Comparison of ENCODE assay signal across 9 mouse cellular contexts in genomic region chr7:142457227-142457811, GRCm38 (mm10). TPM values are rescaled to one million over a fixed set of nuclear protein-coding genes. Genes with fewer than 3 reads are reported as not detected.
DNase-seq lines count a peak whose midpoint lies in the region; ATAC-seq lines count a peak whose summit lies in the region.
"Had no signal": no experiment of that assay in that cellular context is flagged by ENCODE, and none has a peak within 500 bp of the region (broad histone marks: within the 10 kb centered on the region; RNA-seq: fewer than 3 reads in every experiment).

No protein-coding gene starts in this region.

- H3K4me3 ChIP-seq in heart, embryonic 12.5 days: no peak overlapping the region
- no peak overlapping the region for H3K4me3 ChIP-seq in neural tube, embryonic 15.5 days (replicated peaks)
- H3K4me3 ChIP-seq: erythroblast, embryonic 14.5 days had no signal

- no peaks in the 10 kb centered on the region for H3K36me3 ChIP-seq in heart, embryonic 12.5 days
- no peaks in the 10 kb centered on the region for H3K36me3 ChIP-seq in neural tube, embryonic 15.5 days

- H3K9me3 ChIP-seq in heart, embryonic 12.5 days (replicated peaks): no peaks in the 10 kb centered on the region
- H3K9me3 ChIP-seq in neural tube, embryonic 15.5 days (replicated peaks): no peaks in the 10 kb centered on the region

- DNase-seq in adrenal gland, postnatal 14 days: peak; percentile 39
- DNase-seq in adrenal gland, adult 8-10 months: no peak
- peak; percentile 40 for DNase-seq in right cerebral cortex, postnatal 4 days
- no peak for DNase-seq in right cerebral cortex, postnatal 25 days
- DNase-seq in layer of hippocampus, postnatal 14 days (ENCODE audit: low spot score in 2 of 2): peak; percentile 68 to 71
- no peak for DNase-seq in adrenal gland, adult (ENCODE audit: inconsistent age in 2 of 2, low spot score in 1 of 2)

- peak; percentile 26; the same call in 1 of the 2 replicates for ATAC-seq in heart, embryonic 12.5 days (ENCODE audit: insufficient number of reproducible peaks, low FRiP score)
- ATAC-seq in neural tube, embryonic 15.5 days (ENCODE audit: low FRiP score): no peak; the same call in 1 of the 2 replicates

- H3K9ac ChIP-seq in heart, embryonic 12.5 days: peak overlapping the region; percentile 36
- no peak overlapping the region for H3K9ac ChIP-seq in neural tube, embryonic 15.5 days (replicated peaks)

- 3% methylated on average over 3 of the region's 3 CpGs for WGBS in heart, embryonic 12.5 days
- WGBS in neural tube, embryonic 15.5 days: 43% methylated on average over 3 of the region's 3 CpGs

- no peak overlapping the region for H3K4me2 ChIP-seq in heart, embryonic 12.5 days
- H3K4me2 ChIP-seq in neural tube, embryonic 15.5 days: no peak overlapping the region

- peak overlapping the region; percentile 95 for H3K27ac ChIP-seq in heart, embryonic 12.5 days (ENCODE audit: poor library complexity, severe bottlenecking)
- peak overlapping the region; percentile 76 for H3K27ac ChIP-seq in neural tube, embryonic 15.5 days (replicated peaks)

- no peaks in the 10 kb centered on the region for H3K27me3 ChIP-seq in heart, embryonic 12.5 days (replicated peaks)
- H3K27me3 ChIP-seq in neural tube, embryonic 15.5 days (replicated peaks): no peaks in the 10 kb centered on the region

- peaks cover 82% of the 10 kb centered on the region for H3K4me1 ChIP-seq in heart, embryonic 12.5 days (replicated peaks)
- H3K4me1 ChIP-seq in neural tube, embryonic 15.5 days: peaks cover 17% of the 10 kb centered on the region

RNA-seq across cellular contexts. Expression of gene Lsp1, which starts 3.3 kb away (rescaled TPM):
- 20.4 and 52.3 TPM in 2 replicates for total RNA-seq in adrenal gland, postnatal 14 days (2021)
- total RNA-seq in adrenal gland, adult 8-10 months (2022): 10 to 100 TPM; 18.1 to 31.9 (median 21.4) TPM
- polyA plus RNA-seq in heart, embryonic 12.5 days (2016; fragmentation: Nextera tagmentation; extraction: Ambion mirVana): 33.4 and 38.4 TPM in 2 replicates
- 1 to 10 TPM; 4.2 to 4.7 TPM for total RNA-seq in layer of hippocampus, postnatal 14 days (2021)
- 6.9 and 58.6 TPM in 2 replicates for polyA plus RNA-seq in neural tube, embryonic 15.5 days (2015; fragmentation: Nextera tagmentation; extraction: Ambion mirVana)

RNA-seq across cellular contexts. Expression of gene Tnni2, which starts 15.7 kb away (rescaled TPM):
- 0.56 and 0.67 TPM in 2 replicates for total RNA-seq in adrenal gland, postnatal 14 days (2021)
- total RNA-seq in adrenal gland, adult 8-10 months (2022): 1 to 10 TPM in 1 of 4 experiments, under 1 TPM in 3; 0.43 to 1.1 (median 0.85) TPM
- 50.6 and 53.5 TPM in 2 replicates for polyA plus RNA-seq in heart, embryonic 12.5 days (2016; fragmentation: Nextera tagmentation; extraction: Ambion mirVana)
- under 1 TPM in 1 of 2 experiments, not detected in 1; 0.37 TPM for total RNA-seq in layer of hippocampus, postnatal 14 days (2021)
- polyA plus RNA-seq in neural tube, embryonic 15.5 days (2015; fragmentation: Nextera tagmentation; extraction: Ambion mirVana): 16.4 and 24.8 TPM in 2 replicates
- polyA plus RNA-seq: erythroblast, embryonic 14.5 days had no signal

RNA-seq across cellular contexts. Expression of gene Syt8, which starts 22.7 kb away (rescaled TPM):
- total RNA-seq in adrenal gland, postnatal 14 days (2021): not detected in 2 replicates
- total RNA-seq in adrenal gland, adult 8-10 months (2022): 1 to 10 TPM in 1 of 4 experiments, not detected in 3; 1.2 TPM
- polyA plus RNA-seq in heart, embryonic 12.5 days (2016; fragmentation: Nextera tagmentation; extraction: Ambion mirVana): 0.28 and 0.57 TPM in 2 replicates
- total RNA-seq in layer of hippocampus, postnatal 14 days (2021): not detected
- polyA plus RNA-seq in neural tube, embryonic 15.5 days (2015; fragmentation: Nextera tagmentation; extraction: Ambion mirVana): 0.14 TPM in 1 of 2 replicates, not detected in the other
- polyA plus RNA-seq: erythroblast, embryonic 14.5 days had no signal

RNA-seq across cellular contexts. Expression of gene Tnnt3, which starts 41.3 kb away (rescaled TPM):
- total RNA-seq in adrenal gland, postnatal 14 days (2021): 1.1 and 1.8 TPM in 2 replicates
- total RNA-seq in adrenal gland, adult 8-10 months (2022): 1 to 10 TPM in 3 of 4 experiments, not detected in 1; 1.1 to 1.5 (median 1.3) TPM
- 6.4 and 9.3 TPM in 2 replicates for polyA plus RNA-seq in heart, embryonic 12.5 days (2016; fragmentation: Nextera tagmentation; extraction: Ambion mirVana)
- under 1 TPM; 0.92 to 0.95 TPM for total RNA-seq in layer of hippocampus, postnatal 14 days (2021)
- polyA plus RNA-seq in neural tube, embryonic 15.5 days (2015; fragmentation: Nextera tagmentation; extraction: Ambion mirVana): 14.9 and 26.9 TPM in 2 replicates
- polyA plus RNA-seq: erythroblast, embryonic 14.5 days had no signal

Comparison
In these comparisons a context has a peak if more than half of its experiments do, and no peak if none do; other contexts are left out.
1. DNase-seq: peak in adrenal gland, postnatal 14 days (single experiment), right cerebral cortex, postnatal 4 days (single experiment) and layer of hippocampus, postnatal 14 days (2 of 2); none in adrenal gland, adult 8-10 months (single experiment), right cerebral cortex, postnatal 25 days (single experiment) and adrenal gland, adult (0 of 2).